Mouse (Mus musculus): Measurements from ENCODE around the gene Tmem151b.

Tmem151b gene

GRCm38 (mm10) chr17:45545278-45545961 is 4.1 kb downstream of the Tmem151b start:
- no peak for DNase-seq (ENCODE audit: low spot score)

GRCm38 (mm10) chr17:45544873-45545277 is 4.6 kb downstream of the Tmem151b start:
- no peak for DNase-seq (ENCODE audit: low spot score)

- no peak for DNase-seq (ENCODE audit: low spot score)
Measured at GRCm38 (mm10) chr17:45544001-45544872, 5.2 kb downstream of the Tmem151b start.

GRCm38 (mm10) chr17:45543115-45543514 is 6.4 kb downstream of the Tmem151b start:
- no peak for DNase-seq (ENCODE audit: low spot score)

GRCm38 (mm10) chr17:45542705-45543104 is 6.8 kb downstream of the Tmem151b start:
- no peak for DNase-seq (ENCODE audit: low spot score)

GRCm38 (mm10) chr17:45542129-45542528 is 7.3 kb downstream of the Tmem151b start:
- DNase-seq (ENCODE audit: low spot score): no peak

GRCm38 (mm10) chr17:45539664-45540063 is 9.8 kb downstream of the Tmem151b start:
- DNase-seq (ENCODE audit: low spot score): no peak

- no peak for DNase-seq (ENCODE audit: low spot score)
Measured at GRCm38 (mm10) chr17:45538394-45538793, 11.1 kb downstream of the Tmem151b start.

- no peak for DNase-seq (ENCODE audit: low spot score)
Measured at GRCm38 (mm10) chr17:45536264-45536663, 13.2 kb downstream of the Tmem151b start.

GRCm38 (mm10) chr17:45532896-45533295 is 16.6 kb downstream of the Tmem151b start:
- DNase-seq (ENCODE audit: low spot score): no peak

GRCm38 (mm10) chr17:45530346-45530782 is 19.1 kb downstream of the Tmem151b start:
- DNase-seq (ENCODE audit: low spot score): no peak

GRCm38 (mm10) chr17:45526571-45526970 is 22.9 kb downstream of the Tmem151b start:
- no peak for DNase-seq (ENCODE audit: low spot score)

- no peak for DNase-seq (ENCODE audit: low spot score)
Measured at GRCm38 (mm10) chr17:45524961-45525360, 24.5 kb downstream of the Tmem151b start.

- DNase-seq (ENCODE audit: low spot score): no peak
Measured at GRCm38 (mm10) chr17:45523263-45523662, 26.2 kb downstream of the Tmem151b start, which contains the start of gene Tcte1. Gene Tcte1, plus strand, starts transcription at chr17:45523434.

- DNase-seq (ENCODE audit: low spot score): no peak
Measured at GRCm38 (mm10) chr17:45520136-45520535, 29.3 kb downstream of the Tmem151b start.

- DNase-seq (ENCODE audit: low spot score): no peak
Measured at GRCm38 (mm10) chr17:45518766-45519475, 30.6 kb downstream of the Tmem151b start.

GRCm38 (mm10) chr17:45517549-45518215 is 31.8 kb downstream of the Tmem151b start:
- DNase-seq (ENCODE audit: low spot score): no peak

GRCm38 (mm10) chr17:45517135-45517534 is 32.3 kb downstream of the Tmem151b start:
- no peak for DNase-seq (ENCODE audit: low spot score)

- DNase-seq (ENCODE audit: low spot score): peak; percentile 64
Measured at GRCm38 (mm10) chr17:45516488-45516887, 33.0 kb downstream of the Tmem151b start.

- no peak for DNase-seq (ENCODE audit: low spot score)
Measured at GRCm38 (mm10) chr17:45515806-45516205, 33.7 kb downstream of the Tmem151b start.

GRCm38 (mm10) chr17:45515204-45515726 is 34.2 kb downstream of the Tmem151b start:
- DNase-seq (ENCODE audit: low spot score): no peak

- DNase-seq (ENCODE audit: low spot score): no peak
Measured at GRCm38 (mm10) chr17:45511757-45512156, 37.7 kb downstream of the Tmem151b start.

Data from layer of hippocampus, adult 9-10 months (tissue).